Mouse (Mus musculus) olfactory bulb, adult 2 months (tissue): ENCODE measurements around the gene Tbxas1. TPM values are rescaled to one million over a fixed set of nuclear protein-coding genes. Genes with fewer than 3 reads are reported as not detected.

Experiments used
- H3K27ac ChIP-seq: fragments of 200-500 bp; 2 replicates; pipeline ENCODE4 v1.5.1; 2012; ENCODE audit warnings: low read depth, low read length; ENCODE audit not compliant: insufficient read depth
- H3K4me1 ChIP-seq: fragments of 200-500 bp; 2 replicates; pipeline ENCODE4 v1.6.1; 2012; ENCODE audit warnings: low read length; ENCODE audit not compliant: control insufficient read depth, insufficient read depth
- H3K4me3 ChIP-seq: fragments of 200-500 bp; 2 replicates; pipeline ENCODE4 v1.5.1; 2012; ENCODE audit warnings: mild to moderate bottlenecking, low read depth, low read length, moderate library complexity; ENCODE audit not compliant: insufficient read depth
- CTCF ChIP-seq: fragments of 200-500 bp; IDR thresholded peaks from 2 replicates; pipeline ENCODE4 v1.5.1; 2012; ENCODE audit warnings: low read depth, mild to moderate bottlenecking, low read length, moderate library complexity; ENCODE audit not compliant: insufficient read depth
- POLR2A ChIP-seq: fragments of 200-500 bp; IDR thresholded peaks from 2 replicates; pipeline ENCODE4 v1.6.1; 2012; ENCODE audit warnings: mild to moderate bottlenecking, low read depth, low read length, moderate library complexity; ENCODE audit not compliant: insufficient read depth
- WGBS: fragments of 180-500 bp; shearing (Covaris S2); methylation state at CpG from one replicate; pipeline ENCODE4 v1.1.7; 2018; 5-methylcytosine and 5-hydroxymethylcytosine counted together
- polyA plus RNA-seq: library from polyadenylated mRNA; stranded (reverse); fragments of >200 nt; gene quantifications from 2 replicates; pipeline ENCODE4 v1.2.4, GENCODE M21; 2012; ENCODE audit warnings: low replicate concordance; ENCODE audit not compliant: missing spikeins, insufficient read depth, insufficient read length

Tbxas1 gene
- polyA plus RNA-seq, 1 experiment, result not detected

DNA sequence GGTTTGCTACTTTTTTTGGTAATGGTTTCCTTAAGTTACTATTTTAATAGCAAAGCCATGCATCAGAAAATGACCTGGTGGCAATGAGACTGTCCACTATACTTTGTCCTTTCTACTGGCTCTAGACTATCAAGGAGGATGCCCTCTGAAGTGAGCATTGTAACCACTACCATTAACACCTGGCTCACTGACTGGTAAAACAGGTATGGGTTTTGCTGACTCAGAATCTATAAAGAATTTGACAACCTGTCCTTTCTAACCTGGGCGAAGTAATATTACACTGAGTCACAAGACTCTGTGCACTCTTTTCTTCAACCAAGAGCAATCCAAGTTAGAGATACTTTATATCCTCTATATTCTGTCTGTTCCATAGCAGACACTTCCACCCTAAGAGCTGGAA, 6.2 kb upstream of the Tbxas1 start:
- H3K4me1 ChIP-seq, result peaks cover 4% of the 10 kb centered on the region
- TF ChIP-seq CTCF (no peak), POLR2A (no peak)

GRCm38 (mm10) chr6:38870070-38870469, 5.1 kb upstream of the Tbxas1 start:
- H3K27ac ChIP-seq, result no peak overlapping the region
- H3K4me3 ChIP-seq, result no peak overlapping the region
- WGBS, result 79% methylated on average over 2 of the region's 2 CpGs
- TF ChIP-seq POLR2A, result no peak
- H3K4me1 ChIP-seq, result peaks cover 3% of the 10 kb centered on the region

More for the DNA sequence above, 6.2 kb upstream of the Tbxas1 start:
- WGBS, result 83% methylated on average over 1 of the region's 1 CpGs
- no peak overlapping the region for H3K4me3 ChIP-seq
- H3K27ac ChIP-seq, result no peak overlapping the region

DNA sequence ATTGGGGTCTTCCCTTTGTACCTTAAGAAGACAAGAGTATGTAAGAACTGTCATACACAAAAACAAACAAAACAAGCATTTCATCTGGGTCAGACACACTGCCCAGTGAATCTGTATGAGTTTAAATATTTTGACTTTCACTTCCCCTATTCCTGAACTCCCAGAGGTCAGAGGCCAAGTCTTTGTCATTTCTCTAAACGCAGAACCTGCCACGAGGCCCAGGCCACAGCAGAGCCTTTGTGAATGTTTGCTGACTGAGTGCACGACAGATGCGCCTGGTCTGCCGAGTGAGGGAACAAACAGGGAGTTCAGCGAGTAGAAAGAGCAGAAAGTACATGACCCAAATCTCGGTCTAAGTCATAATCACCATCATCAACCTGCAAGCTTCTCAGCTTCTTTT, 4.2 kb upstream of the Tbxas1 start:
- Histone ChIP-seq H3K4me1 (peaks cover 2% of the 10 kb centered on the region; the same call in 1 of the 2 replicates), H3K27ac (peak overlapping the region; percentile 36; the same call in 1 of the 2 replicates), H3K4me3 (no peak overlapping the region)
- TF ChIP-seq POLR2A (no peak), CTCF (no peak)
- WGBS, result 67% methylated on average over 7 of the region's 7 CpGs

DNA sequence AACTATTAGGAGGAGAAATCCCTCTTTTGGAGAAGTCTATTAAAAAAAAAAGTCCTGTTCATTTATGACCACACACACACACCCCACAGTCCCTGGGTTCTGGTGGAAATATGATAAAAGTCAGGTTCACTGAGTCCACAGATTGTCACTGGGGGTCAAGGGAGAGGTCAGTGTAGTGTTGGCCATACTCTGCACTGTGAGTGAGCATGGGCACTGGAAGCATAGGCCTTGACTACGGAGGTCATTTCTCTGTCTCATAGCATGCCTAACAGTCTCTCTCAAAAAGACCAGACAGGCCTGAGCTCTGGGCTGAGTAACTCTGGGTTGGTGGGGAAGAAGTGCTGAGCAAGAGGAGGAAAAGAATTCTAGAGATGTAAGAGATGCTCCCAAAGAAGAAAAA, 1.9 kb upstream of the Tbxas1 start:
- no peak for TF ChIP-seq POLR2A
- no peak for TF ChIP-seq CTCF
- Histone ChIP-seq H3K4me3 (no peak overlapping the region), H3K27ac (no peak overlapping the region), H3K4me1 (peaks cover 2% of the 10 kb centered on the region; the same call in 1 of the 2 replicates)
- WGBS, result 75% methylated on average over 1 of the region's 1 CpGs

DNA sequence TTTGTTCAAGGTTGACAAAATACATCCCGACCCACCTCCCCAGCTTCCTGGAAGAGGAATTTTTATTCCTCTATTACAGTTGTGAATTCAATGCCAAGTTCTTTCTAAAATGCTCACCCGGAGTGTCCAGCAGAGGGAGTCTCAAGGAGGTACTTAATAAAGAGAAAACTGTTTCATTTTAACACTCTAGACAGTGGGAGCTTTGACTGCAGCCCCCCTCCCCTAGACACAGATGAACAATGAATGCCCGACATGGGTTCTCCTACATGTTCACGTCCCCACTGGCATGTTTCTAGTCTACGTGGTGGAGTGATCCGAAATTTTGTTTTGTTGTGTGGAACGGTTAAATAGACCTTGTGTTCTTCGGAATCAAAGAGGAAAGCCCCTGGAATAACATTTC, 1.2 kb upstream of the Tbxas1 start:
- Histone ChIP-seq H3K4me3 (peak overlapping the region; percentile 38), H3K4me1 (peaks cover 2% of the 10 kb centered on the region; the same call in 1 of the 2 replicates), H3K27ac (no peak overlapping the region)
- WGBS, result under 1% methylated on average over 8 of the region's 8 CpGs
- TF ChIP-seq POLR2A (no peak), CTCF (no peak)

DNA sequence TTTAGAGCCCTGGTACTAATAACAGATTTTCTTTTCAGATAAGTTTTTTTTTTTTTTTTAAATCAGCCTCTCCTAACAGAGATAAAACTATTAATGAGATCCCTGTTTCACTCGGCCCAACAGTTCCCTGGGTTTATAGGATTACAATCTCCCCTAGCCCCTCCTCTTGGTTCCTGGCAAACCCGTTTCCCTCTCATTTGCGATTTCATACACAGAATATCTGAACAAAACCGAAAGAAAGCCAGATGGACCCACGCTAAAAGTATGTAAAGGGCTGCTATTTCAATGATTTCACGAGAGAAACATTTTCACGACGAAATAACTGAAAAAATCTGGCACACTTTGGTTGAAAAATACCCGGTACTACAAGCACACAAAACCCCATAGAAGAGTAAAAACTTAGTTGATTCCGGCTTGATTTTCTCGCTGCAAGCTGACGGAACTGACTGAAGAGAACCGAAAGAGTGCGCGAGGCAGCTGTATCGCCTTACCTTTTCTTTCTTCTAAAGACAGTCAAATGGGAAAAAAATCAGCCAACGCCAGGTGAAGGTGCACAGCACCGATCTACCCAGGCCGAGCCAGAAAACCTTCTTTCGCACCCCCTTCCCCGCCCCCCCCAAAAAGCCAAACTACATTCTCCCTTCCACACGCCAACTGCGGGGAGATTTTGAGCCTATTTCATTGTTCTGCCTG, 493 bp upstream of the Tbxas1 start:
- WGBS, result under 1% methylated on average over 23 of the region's 23 CpGs
- TF ChIP-seq CTCF (no peak), POLR2A (no peak)
- H3K27ac ChIP-seq, result no peak overlapping the region
- peaks cover 2% of the 10 kb centered on the region; the same call in 1 of the 2 replicates for H3K4me1 ChIP-seq
- peak overlapping the region; percentile 93 for H3K4me3 ChIP-seq

DNA sequence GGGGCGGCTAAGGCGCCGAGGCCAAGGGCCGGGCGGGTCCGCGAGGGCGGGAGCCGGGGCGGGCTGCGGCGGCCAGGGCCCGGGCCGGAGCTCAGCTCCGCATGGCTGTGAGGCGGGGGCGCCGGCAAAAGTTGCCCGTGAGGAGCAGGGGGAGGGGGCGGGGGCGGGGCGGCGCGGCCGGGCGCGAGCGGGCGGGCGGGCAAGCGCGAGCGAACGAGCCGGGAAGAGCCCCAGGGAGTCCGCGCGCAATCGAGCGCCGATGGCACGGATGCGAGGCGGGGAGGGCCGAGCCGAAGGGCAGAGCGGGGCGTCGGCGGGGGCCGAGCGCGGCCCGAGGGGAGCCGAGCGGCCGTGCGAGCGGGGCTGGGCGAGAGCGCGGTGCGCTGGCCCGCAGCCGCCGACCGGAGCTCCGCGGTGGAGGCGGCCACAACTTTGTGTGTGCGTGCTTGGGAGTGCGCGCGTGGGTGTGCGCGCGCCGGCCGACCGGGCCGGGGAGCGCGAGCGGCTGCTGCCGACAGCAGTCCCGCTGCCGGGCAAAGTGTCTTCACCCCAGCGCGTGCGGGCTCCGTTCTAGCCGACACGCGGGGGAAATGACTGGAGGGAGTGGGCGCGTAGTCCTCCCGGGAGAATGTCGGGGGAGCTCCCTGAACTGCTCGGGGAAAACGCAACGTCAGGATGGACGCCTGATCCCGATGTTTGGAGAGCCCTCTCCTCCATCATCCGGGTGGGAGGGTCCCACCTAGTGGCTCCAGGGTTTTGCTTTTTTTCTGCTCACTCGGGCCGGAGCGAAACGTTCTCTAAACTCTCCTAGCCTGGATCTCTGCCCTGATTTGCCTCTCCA, 1.1 kb downstream of the Tbxas1 start, which contains the start of gene Hipk2:
Gene Hipk2, minus strand, starts transcription at position 95 of the 841 bp plus-strand sequence.
- H3K27ac ChIP-seq, result peak within 1 kb of the TSS; percentile 40
- no peak for TF ChIP-seq CTCF
- 0 out of 2 replicates have a peak, but pooled peaks have one; percentile 35 for TF ChIP-seq POLR2A
- H3K4me1 ChIP-seq, result peaks cover 2% of the 10 kb centered on the region; the same call in 1 of the 2 replicates
- peak within 1 kb of the TSS; percentile 93 for H3K4me3 ChIP-seq
- 3% methylated on average over 108 of the region's 108 CpGs for WGBS

- H3K4me1 ChIP-seq, result no peaks in the 10 kb centered on the region
- H3K27ac ChIP-seq, result no peak overlapping the region
- H3K4me3 ChIP-seq, result no peak overlapping the region
- WGBS, result 97% methylated on average over 2 of the region's 2 CpGs
- TF ChIP-seq CTCF, result no peak
- TF ChIP-seq POLR2A, result no peak
These were observed 2.5 kb downstream of the Tbxas1 start for GRCm38 (mm10) chr6:38877674-38878073.

- 87% methylated on average over 2 of the region's 2 CpGs for WGBS
- 0 out of 2 replicates have a peak, but pooled peaks cover 2% of the 10 kb centered on the region for H3K4me1 ChIP-seq
- no peak overlapping the region for H3K27ac ChIP-seq
- no peak overlapping the region for H3K4me3 ChIP-seq
- TF ChIP-seq CTCF (no peak), POLR2A (no peak)
These were observed 6.3 kb downstream of the Tbxas1 start for GRCm38 (mm10) chr6:38881468-38881867.
